Mouse (Mus musculus): ENCODE results near the gene Gm14085.

DNA sequence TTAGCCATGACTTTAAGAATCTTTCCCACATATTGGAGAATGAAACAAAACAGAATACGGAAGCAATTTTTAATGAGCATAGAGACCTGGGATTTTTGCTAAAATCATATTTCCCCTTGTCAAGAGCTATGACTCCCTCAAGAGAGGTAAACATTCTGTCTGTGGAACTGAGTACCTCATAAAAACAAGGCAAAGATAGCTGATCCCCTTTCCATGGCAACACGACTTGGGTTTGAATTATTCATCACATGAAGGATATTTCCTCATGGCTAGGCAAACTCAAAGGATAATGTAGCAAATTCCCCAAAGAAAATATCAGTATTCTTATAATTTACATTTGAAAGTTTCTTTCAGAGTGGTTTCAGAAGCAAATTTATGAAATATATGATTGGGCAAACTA, 47.0 kb downstream of the Gm14085 start:
- TF ChIP-seq CTCF (IDR thresholded peaks at IDR 0.05; ENCODE audit: low read depth, low read length) (no peak), POLR2A (IDR thresholded peaks at IDR 0.05; ENCODE audit: insufficient read depth, low read length) (no peak)

Data from ES-Bruce4 (cell line).